Mouse (Mus musculus) stomach, postnatal 0 days (tissue): ENCODE data around the gene Rwdd2b.

ENCODE experiments used
- CTCF ChIP-seq: IDR thresholded peaks from 2 replicates; pipeline ENCODE4 v1.5.1; 2016; ENCODE audit warnings: antibody characterized with exemption, low read depth, mild to moderate bottlenecking, moderate library complexity
- EP300 ChIP-seq: optimal IDR thresholded peaks from 2 replicates; pipeline ENCODE3; 2016; ENCODE audit warnings: antibody characterized with exemption

DNA sequence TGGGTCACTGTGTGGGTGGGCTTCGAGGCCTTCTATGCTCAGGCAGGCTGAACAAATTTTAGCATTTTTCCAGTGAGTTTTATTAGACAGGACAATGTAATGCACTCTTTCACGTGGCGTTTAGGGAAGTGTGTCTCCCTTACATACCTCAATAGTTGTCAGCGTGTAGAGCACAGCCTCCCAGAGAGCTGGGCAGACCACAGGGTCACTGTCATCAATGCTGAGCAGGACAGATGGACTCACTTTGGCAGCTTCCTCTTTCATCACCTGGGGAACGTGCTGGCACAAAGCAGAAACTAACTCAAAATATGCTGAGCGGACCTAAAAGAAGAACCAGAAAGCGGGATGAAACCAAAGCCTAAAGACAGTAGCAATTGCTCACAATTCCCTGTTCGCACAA, 19.7 kb downstream of the Rwdd2b start:
- TF ChIP-seq CTCF (no peak), EP300 (no peak)
